In the genomic region with DNA sequence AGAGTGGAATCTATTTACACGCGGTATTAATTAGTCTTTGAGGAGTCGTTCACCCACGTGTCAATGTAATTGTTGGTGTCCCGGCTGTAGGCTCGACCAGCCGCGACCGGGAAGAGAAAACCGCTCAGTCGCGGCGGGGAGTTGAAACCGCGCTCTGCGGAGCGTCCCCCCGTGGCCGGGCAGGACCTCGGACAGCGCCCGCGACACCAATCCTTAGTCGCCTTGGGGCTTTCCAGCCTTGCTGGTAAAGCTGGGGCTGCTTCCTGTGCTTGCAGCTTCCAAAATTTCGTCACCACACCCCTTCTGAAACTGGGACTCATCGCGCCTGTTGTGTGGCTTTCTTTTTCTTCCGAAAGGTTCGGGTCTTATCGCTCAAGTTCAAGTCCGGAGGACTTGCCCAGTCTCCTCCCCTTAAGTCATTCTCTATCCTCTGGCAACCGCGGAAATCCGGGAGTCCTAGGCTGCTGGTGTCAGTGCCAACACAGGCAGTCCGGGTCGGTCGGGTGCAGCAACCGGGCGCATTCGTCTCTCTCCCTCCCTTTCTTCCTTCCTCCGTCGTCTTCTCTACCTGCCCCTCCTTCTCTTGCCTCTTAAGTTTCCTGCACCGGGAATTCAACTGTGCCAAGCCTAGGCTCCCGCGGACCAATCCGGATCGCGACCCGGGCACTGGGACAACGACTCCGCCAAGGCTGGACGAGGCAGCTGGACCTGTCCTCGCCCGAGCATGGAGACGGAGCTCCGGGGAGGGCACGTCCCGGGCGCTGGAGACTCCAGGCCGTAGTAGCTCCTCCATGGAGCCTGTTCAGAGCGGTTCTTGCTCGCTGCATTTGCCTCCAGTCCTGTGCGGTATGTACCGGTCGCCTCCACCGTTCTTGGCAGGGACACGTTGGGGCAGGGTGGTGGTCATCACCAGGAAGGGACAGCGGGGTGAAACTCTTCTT, we compare ENCODE assay signal across 8 mouse cellular contexts. TPM values are rescaled to one million over a fixed set of nuclear protein-coding genes. Genes with fewer than 3 reads are reported as not detected.
DNase-seq lines count a peak whose midpoint lies in the region; ATAC-seq lines count a peak whose summit lies in the region.

No protein-coding gene starts in this region.

- 0 out of 2 replicates have a peak, but pooled peaks cover 4% of the 10 kb centered on the region for H3K9me3 ChIP-seq in megakaryocyte, embryonic 14.5 days
- H3K9me3 ChIP-seq in embryonic facial prominence, embryonic 14.5 days (ENCODE audit: control insufficient read depth, low read length) = no peaks in the 10 kb centered on the region
- no peaks in the 10 kb centered on the region for H3K9me3 ChIP-seq in hindbrain, embryonic 15.5 days
- H3K9me3 ChIP-seq in neural tube, embryonic 13.5 days = no peaks in the 10 kb centered on the region

- no peaks in the 10 kb centered on the region for H3K36me3 ChIP-seq in megakaryocyte, embryonic 14.5 days (replicated peaks; ENCODE audit: low read length)
- no peaks in the 10 kb centered on the region for H3K36me3 ChIP-seq in embryonic facial prominence, embryonic 14.5 days (ENCODE audit: control insufficient read depth, insufficient read depth, low read length)
- H3K36me3 ChIP-seq in hindbrain, embryonic 15.5 days = no peaks in the 10 kb centered on the region
- H3K36me3 ChIP-seq in neural tube, embryonic 13.5 days = no peaks in the 10 kb centered on the region

- H3K27me3 ChIP-seq in megakaryocyte, embryonic 14.5 days (replicated peaks) = peaks cover 66% of the 10 kb centered on the region
- H3K27me3 ChIP-seq in embryonic facial prominence, embryonic 14.5 days (replicated peaks; ENCODE audit: control insufficient read depth, insufficient read depth, low read length) = peaks cover 80% of the 10 kb centered on the region
- peaks cover 11% of the 10 kb centered on the region for H3K27me3 ChIP-seq in hindbrain, embryonic 15.5 days
- H3K27me3 ChIP-seq in neural tube, embryonic 13.5 days = peaks cover 74% of the 10 kb centered on the region

- peak overlapping the region; percentile 64 for H3K4me2 ChIP-seq in embryonic facial prominence, embryonic 14.5 days (ENCODE audit: low read depth, low read length)
- H3K4me2 ChIP-seq in hindbrain, embryonic 15.5 days = peak overlapping the region; percentile 81
- H3K4me2 ChIP-seq in neural tube, embryonic 13.5 days = peak overlapping the region; percentile 80

- peak overlapping the region; percentile 89 for H3K4me3 ChIP-seq in megakaryocyte, embryonic 14.5 days (replicated peaks)
- H3K4me3 ChIP-seq in embryonic facial prominence, embryonic 14.5 days (ENCODE audit: low read depth, low read length) = peak overlapping the region; percentile 38
- H3K4me3 ChIP-seq in hindbrain, embryonic 15.5 days = peak overlapping the region; percentile 63
- peak overlapping the region; percentile 62 for H3K4me3 ChIP-seq in neural tube, embryonic 13.5 days

- H3K27ac ChIP-seq in embryonic facial prominence, embryonic 14.5 days (replicated peaks; ENCODE audit: low read depth, low read length) = no peak overlapping the region
- H3K27ac ChIP-seq in hindbrain, embryonic 15.5 days (replicated peaks) = peak overlapping the region; percentile 89
- H3K27ac ChIP-seq in neural tube, embryonic 13.5 days (replicated peaks) = peak overlapping the region; percentile 94

- H3K4me1 ChIP-seq in megakaryocyte, embryonic 14.5 days = peaks cover 38% of the 10 kb centered on the region
- 0 out of 2 replicates have a peak, but pooled peaks cover 4% of the 10 kb centered on the region for H3K4me1 ChIP-seq in embryonic facial prominence, embryonic 14.5 days (ENCODE audit: control insufficient read depth, insufficient read depth, low read length)
- H3K4me1 ChIP-seq in hindbrain, embryonic 15.5 days (replicated peaks) = peaks cover 23% of the 10 kb centered on the region
- peaks cover 54% of the 10 kb centered on the region for H3K4me1 ChIP-seq in neural tube, embryonic 13.5 days (replicated peaks)

- ATAC-seq in megakaryocyte, adult 5-6 weeks (ENCODE audit: poor library complexity, severe bottlenecking) = no peak
- ATAC-seq in embryonic facial prominence, embryonic 14.5 days (ENCODE audit: low read depth) = peak; percentile 52
- peak; percentile 61 for ATAC-seq in hindbrain, embryonic 15.5 days (ENCODE audit: low FRiP score, low read depth)
- peak; percentile 46 for ATAC-seq in neural tube, embryonic 13.5 days (ENCODE audit: low read depth)

- 1% methylated on average over 58 of the region's 68 CpGs for WGBS in embryonic facial prominence, embryonic 14.5 days
- WGBS in hindbrain, embryonic 15.5 days = under 1% methylated on average over 68 of the region's 68 CpGs
- under 1% methylated on average over 67 of the region's 68 CpGs for WGBS in neural tube, embryonic 13.5 days

- H3K9ac ChIP-seq in embryonic facial prominence, embryonic 14.5 days (ENCODE audit: low read depth, low read length) = no peak overlapping the region
- H3K9ac ChIP-seq in hindbrain, embryonic 15.5 days = peak overlapping the region; percentile 73
- H3K9ac ChIP-seq in neural tube, embryonic 13.5 days = peak overlapping the region; percentile 85

- DNase-seq in adrenal gland, postnatal 4 days (ENCODE audit: low spot score in 2 of 2) = peak; percentile 50 to 63
- DNase-seq in embryonic facial prominence, embryonic 14.5 days (ENCODE audit: low spot score) = peak; percentile 77
- peak; percentile 58 for DNase-seq in liver
- no peak for DNase-seq in spleen, postnatal 36 days (ENCODE audit: low spot score in 2 of 2)

RNA-seq across cellular contexts. Expression of gene Nxph1, which starts 0.5 kb away (rescaled TPM):
- not detected in 2 replicates for polyA plus RNA-seq in megakaryocyte, embryonic 14.5 days (2012; ENCODE audit: insufficient read depth, low replicate concordance)
- not detected in 2 replicates for total RNA-seq in megakaryocyte, adult 5-6 weeks (2015)
- not detected in 2 replicates for total RNA-seq in megakaryocyte, adult 5-6 weeks (2017)
- total RNA-seq in adrenal gland, postnatal 4 days (2021) = 1 to 10 TPM; 3.6 to 4.4 TPM
- 3.1 TPM in 2 replicates for polyA plus RNA-seq in embryonic facial prominence, embryonic 14.5 days (2014; fragmentation: Nextera tagmentation; extraction: Ambion mirVana)
- polyA plus RNA-seq in hindbrain, embryonic 15.5 days (2015; fragmentation: Nextera tagmentation; extraction: Ambion mirVana) = 84.8 and 85.6 TPM in 2 replicates
- 71.0 and 80.1 TPM in 2 replicates for polyA plus RNA-seq in neural tube, embryonic 13.5 days (2015; fragmentation: Nextera tagmentation; extraction: Ambion mirVana)

Comparison
In these comparisons a context has a peak if more than half of its experiments do, and no peak if none do; other contexts are left out.
1. H3K4me3 ChIP-seq: peak in every context shown above with its lines; median percentile 89 in megakaryocyte, embryonic 14.5 days; 63 in hindbrain, embryonic 15.5 days; 62 in neural tube, embryonic 13.5 days; 38 in embryonic facial prominence, embryonic 14.5 days.
2. DNase-seq: peak in adrenal gland, postnatal 4 days (2 of 2), embryonic facial prominence, embryonic 14.5 days (single experiment) and liver (single experiment); none in spleen, postnatal 36 days (0 of 2).
3. RNA of gene Nxph1, which starts 0.5 kb away (polyA plus RNA-seq): 84.8 to 85.6 TPM in hindbrain, embryonic 15.5 days and 71.0 to 80.1 TPM in neural tube, embryonic 13.5 days; 3.1 TPM in embryonic facial prominence, embryonic 14.5 days and not detected in megakaryocyte, embryonic 14.5 days; every median in the first group is over 10 times any median in the second.
4. Peak in every context shown above with its lines, with median percentiles within 50 percentile points of each other: H3K4me2 ChIP-seq.